Mouse (Mus musculus): Measurements from ENCODE around the gene Wapl. TPM values are rescaled to one million over a fixed set of nuclear protein-coding genes. Genes with fewer than 3 reads are reported as not detected.

Gene Wapl
- polyA plus RNA-seq, 1 experiment from 2014 or later = 16.4 TPM

DNA sequence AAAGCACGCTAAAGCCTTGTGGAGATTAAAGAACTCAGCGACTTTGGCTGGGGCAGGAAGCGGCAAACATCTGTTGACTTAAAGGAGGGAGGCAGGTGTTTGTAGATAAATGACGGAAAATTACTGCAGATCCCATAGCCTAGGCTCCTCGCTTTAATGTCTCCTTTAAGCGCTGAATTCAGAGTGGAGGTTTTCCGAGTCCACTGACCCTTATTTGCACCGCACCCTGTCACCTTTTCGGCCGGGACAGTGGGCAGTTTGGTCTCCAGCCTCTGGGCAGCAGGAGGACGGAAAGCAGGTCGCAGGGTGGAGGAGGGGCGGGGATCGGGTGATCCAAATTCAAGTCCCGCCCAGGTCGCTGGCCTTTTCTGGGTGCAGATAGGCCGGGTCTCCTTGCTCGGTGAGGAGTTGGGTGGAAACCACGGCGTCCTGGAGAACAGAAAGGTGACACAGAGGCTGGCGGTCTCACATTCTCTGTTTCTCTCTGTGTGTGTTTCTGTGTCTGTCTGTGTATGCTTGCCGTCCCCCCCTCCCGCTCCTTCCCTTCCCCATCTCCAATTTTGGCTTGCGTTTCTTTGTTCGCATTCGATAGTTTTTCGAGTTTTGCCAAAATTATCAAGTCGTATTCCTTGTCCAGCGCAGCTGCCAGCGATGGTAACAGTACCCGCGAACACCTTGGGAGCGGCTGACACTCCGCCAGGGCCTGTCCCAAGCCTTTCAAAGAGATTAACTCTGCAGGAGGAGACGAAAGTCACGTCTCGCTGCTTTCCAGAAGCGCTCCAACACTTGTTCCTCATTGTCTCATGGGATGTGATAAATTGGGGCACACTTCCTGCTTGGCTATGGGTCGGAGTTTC lies 11.9 kb upstream of the Wapl start:
- peak overlapping the region; percentile 80 for H3K9ac ChIP-seq
- H3K4me1 ChIP-seq = peaks cover 23% of the 10 kb centered on the region
- H3K4me2 ChIP-seq = peak overlapping the region; percentile 96
- H3K27me3 ChIP-seq (replicated peaks) = peaks cover 23% of the 10 kb centered on the region
- WGBS = under 1% methylated on average over 39 of the region's 39 CpGs
- 0 out of 2 replicates have a peak, but pooled peaks cover 3% of the 10 kb centered on the region for H3K9me3 ChIP-seq
- peak overlapping the region; percentile 51 for H3K27ac ChIP-seq (replicated peaks)
- ATAC-seq (ENCODE audit: extremely low read depth, insufficient number of reproducible peaks, low FRiP score, low TSS enrichment) = peak; percentile 72
- H3K36me3 ChIP-seq = no peaks in the 10 kb centered on the region
- peak overlapping the region; percentile 69 for H3K4me3 ChIP-seq

DNA sequence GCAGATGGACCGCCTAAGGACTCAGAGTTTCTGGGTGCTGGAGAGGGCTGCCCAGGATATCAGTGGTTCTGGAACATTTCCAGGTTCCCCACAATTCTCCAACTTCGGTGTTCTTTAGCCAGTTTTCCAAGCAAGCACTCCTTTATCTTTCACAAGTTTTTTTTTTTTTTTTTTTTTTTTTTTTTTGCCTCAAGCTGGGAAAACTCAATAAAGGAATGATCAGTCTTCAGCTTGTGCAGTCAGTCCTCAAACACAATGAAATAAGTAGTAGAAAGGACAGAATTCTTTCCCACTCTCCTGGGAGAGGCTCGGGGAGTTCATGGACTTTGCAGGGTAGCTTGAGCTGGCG lies 11.3 kb upstream of the Wapl start:
- H3K27me3 ChIP-seq (replicated peaks) = peaks cover 23% of the 10 kb centered on the region
- peak overlapping the region; percentile 69 for H3K4me3 ChIP-seq
- peak overlapping the region; percentile 96 for H3K4me2 ChIP-seq
- H3K9ac ChIP-seq = peak overlapping the region; percentile 80
- H3K4me1 ChIP-seq = peaks cover 23% of the 10 kb centered on the region
- H3K9me3 ChIP-seq = 0 out of 2 replicates have a peak, but pooled peaks cover 3% of the 10 kb centered on the region
- WGBS = 15% methylated on average over 4 of the region's 4 CpGs
- no peaks in the 10 kb centered on the region for H3K36me3 ChIP-seq
- H3K27ac ChIP-seq (replicated peaks) = peak overlapping the region; percentile 16
- ATAC-seq (ENCODE audit: extremely low read depth, insufficient number of reproducible peaks, low FRiP score, low TSS enrichment) = no peak

DNA sequence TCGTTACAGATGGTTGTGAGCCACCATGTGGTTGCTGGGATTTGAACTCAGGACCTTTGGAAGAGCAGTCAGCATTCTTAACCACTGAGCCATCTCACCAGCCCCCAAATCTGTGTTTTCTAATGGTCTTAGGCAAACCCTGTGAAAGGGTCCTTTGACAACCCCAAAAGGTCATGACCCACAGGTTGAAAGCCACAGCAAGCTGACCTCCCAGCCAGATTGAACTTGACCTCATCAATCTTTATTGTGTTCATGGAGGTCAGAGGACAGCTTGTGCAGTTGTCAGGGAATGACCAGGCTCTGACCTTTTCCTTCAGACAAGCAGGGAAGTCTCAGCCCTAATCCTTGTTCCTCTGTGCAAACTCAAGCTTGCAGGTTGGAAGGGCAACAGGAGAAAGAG lies 10.3 kb upstream of the Wapl start:
- Histone ChIP-seq H3K9ac (no peak overlapping the region), H3K36me3 (no peaks in the 10 kb centered on the region), H3K4me3 (no peak overlapping the region), H3K9me3 (0 out of 2 replicates have a peak, but pooled peaks cover 2% of the 10 kb centered on the region), H3K4me2 (no peak overlapping the region), H3K4me1 (peaks cover 23% of the 10 kb centered on the region), H3K27ac (replicated peaks) (no peak overlapping the region), H3K27me3 (replicated peaks) (peaks cover 23% of the 10 kb centered on the region)
- ATAC-seq (ENCODE audit: extremely low read depth, insufficient number of reproducible peaks, low FRiP score, low TSS enrichment) = no peak
- 100% methylated on average over 1 of the region's 1 CpGs for WGBS

DNA sequence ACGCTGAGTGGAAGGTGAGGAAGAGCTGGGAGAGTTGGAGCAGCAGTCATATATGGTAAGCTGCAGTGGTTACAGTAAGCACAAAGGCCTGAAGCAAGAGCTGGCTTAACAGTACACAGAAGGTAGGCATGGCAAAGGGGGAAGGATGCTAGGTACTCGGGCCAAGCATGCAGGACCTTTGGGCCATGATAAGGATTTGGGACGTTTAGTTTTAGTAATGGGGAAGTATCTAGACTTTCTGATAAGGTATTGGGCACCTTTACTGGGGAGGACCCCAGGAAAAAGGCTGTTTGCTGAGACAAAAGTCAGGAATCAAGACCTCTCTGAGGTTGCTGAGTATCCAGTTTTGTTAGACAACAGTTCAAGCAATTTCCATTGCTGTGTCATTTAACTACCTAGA lies 4.6 kb upstream of the Wapl start:
- Histone ChIP-seq H3K36me3 (no peaks in the 10 kb centered on the region), H3K4me2 (no peak overlapping the region), H3K27me3 (replicated peaks) (0 out of 2 replicates have a peak, but pooled peaks cover 6% of the 10 kb centered on the region), H3K4me3 (no peak overlapping the region), H3K9ac (no peak overlapping the region), H3K27ac (replicated peaks) (no peak overlapping the region), H3K9me3 (no peaks in the 10 kb centered on the region), H3K4me1 (peaks cover 17% of the 10 kb centered on the region)
- ATAC-seq (ENCODE audit: extremely low read depth, insufficient number of reproducible peaks, low FRiP score, low TSS enrichment) = no peak
- 49% methylated on average over 3 of the region's 3 CpGs for WGBS

DNA sequence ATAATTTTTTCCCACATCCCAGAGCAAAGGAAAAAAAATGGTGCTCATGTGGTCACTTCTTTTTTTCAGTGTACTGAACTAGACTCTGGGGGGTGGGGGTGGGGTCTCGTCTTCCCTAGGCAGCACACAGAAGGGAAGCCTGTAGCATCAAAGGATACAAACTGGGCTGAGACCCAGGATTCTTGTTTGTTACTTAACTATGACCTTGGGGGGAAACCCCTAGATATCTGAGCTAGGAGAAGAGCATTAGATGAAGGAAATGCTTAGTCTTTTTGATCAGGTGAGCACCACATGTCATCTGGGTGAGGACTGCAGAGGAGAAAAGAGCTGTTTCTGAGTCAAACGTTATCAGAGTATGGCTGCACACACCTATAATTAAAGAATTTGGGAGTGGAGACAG lies 3.5 kb upstream of the Wapl start:
- H3K4me1 ChIP-seq = peaks cover 22% of the 10 kb centered on the region
- no peak overlapping the region for H3K27ac ChIP-seq (replicated peaks)
- H3K9me3 ChIP-seq = no peaks in the 10 kb centered on the region
- no peak for ATAC-seq (ENCODE audit: extremely low read depth, insufficient number of reproducible peaks, low FRiP score, low TSS enrichment)
- no peak overlapping the region for H3K4me3 ChIP-seq
- H3K36me3 ChIP-seq = no peaks in the 10 kb centered on the region
- H3K4me2 ChIP-seq = no peak overlapping the region
- 53% methylated on average over 2 of the region's 2 CpGs for WGBS
- no peak overlapping the region for H3K9ac ChIP-seq
- H3K27me3 ChIP-seq (replicated peaks) = 0 out of 2 replicates have a peak, but pooled peaks cover under 1% of the 10 kb centered on the region

DNA sequence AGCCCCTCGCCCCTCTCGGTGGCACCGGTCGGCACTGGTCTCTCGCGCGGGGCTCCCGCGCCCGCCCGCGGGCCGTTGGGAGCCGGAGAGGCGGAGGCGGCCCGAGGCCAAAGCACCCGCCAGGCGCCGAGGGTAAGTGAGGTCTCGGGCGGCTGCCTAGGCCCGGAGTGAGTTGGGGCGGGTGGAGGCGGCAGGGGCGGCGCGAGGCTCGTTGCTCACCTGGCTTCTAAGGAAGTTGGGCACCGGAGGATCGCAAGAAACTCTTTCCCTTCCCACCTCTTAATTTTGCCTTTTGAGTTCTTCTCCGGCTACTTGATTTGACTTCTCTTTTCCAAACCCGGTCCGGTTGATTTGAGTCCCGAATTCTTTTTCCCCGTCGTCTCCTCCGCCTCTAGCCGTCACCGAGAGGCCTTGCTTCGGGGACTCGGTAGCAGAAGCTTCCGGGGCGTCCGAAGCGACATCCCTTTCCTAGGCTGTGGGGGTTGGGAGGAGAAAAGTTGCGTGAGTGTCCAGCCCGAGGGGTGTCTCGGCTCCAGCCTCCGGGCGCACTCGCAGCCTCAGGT lies 582 bp downstream of the Wapl start:
- peak; percentile 53 for ATAC-seq (ENCODE audit: extremely low read depth, insufficient number of reproducible peaks, low FRiP score, low TSS enrichment)
- peaks cover 29% of the 10 kb centered on the region for H3K4me1 ChIP-seq
- H3K9me3 ChIP-seq = no peaks in the 10 kb centered on the region
- peak overlapping the region; percentile 97 for H3K4me3 ChIP-seq
- WGBS = under 1% methylated on average over 50 of the region's 52 CpGs
- peak overlapping the region; percentile 98 for H3K9ac ChIP-seq
- H3K4me2 ChIP-seq = peak overlapping the region; percentile 94
- peak overlapping the region; percentile 90 for H3K27ac ChIP-seq (replicated peaks)
- H3K27me3 ChIP-seq (replicated peaks) = no peaks in the 10 kb centered on the region
- peaks cover 23% of the 10 kb centered on the region for H3K36me3 ChIP-seq

DNA sequence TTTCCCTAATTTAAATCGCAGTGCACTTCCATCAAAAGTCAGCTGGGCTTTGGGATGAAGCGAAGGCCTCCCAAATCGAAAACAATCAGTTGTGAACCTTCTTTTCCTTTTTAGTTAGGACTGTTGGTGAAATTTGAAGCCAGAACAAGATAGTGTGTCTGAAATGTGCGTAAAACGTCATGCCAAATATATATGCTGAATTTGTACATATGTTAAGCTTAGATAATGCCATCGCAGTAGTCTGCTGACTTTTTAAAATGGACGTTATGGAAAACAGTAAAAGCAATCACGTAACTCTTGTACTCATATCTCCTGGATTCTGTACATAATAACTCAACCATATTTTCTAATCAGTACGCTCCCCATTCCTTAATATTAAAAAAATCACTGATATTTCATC lies 1.2 kb downstream of the Wapl start:
- Histone ChIP-seq H3K4me1 (peaks cover 29% of the 10 kb centered on the region), H3K4me2 (peak overlapping the region; percentile 94), H3K9me3 (no peaks in the 10 kb centered on the region), H3K9ac (peak overlapping the region; percentile 98), H3K36me3 (peaks cover 25% of the 10 kb centered on the region), H3K4me3 (peak overlapping the region; percentile 97), H3K27me3 (replicated peaks) (no peaks in the 10 kb centered on the region), H3K27ac (replicated peaks) (peak overlapping the region; percentile 90)
- WGBS = 20% methylated on average over 9 of the region's 9 CpGs
- no peak for ATAC-seq (ENCODE audit: extremely low read depth, insufficient number of reproducible peaks, low FRiP score, low TSS enrichment)

DNA sequence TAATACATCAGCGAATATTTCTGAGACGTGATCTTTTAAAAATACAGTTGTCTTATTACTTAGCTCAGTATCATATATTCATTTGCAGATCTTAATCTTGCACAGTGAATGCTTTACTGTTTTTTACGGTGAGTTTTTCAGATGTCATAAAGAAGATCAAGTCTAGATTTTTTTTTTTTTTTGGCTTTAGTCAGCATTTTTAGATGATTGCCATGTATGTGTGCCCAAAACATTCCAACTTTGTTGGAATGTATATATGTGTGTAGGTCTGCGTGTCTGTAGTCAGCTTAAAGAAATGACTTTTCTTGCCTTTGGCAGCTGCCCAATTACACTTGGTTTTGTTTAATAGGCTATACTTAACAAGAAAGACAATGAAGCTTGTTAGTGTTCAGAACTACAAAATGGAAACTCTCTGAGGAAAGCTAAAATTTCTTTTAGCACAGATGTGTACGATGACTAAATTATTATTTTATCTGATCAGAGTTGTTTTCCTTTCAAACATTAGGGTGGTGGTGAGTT lies 1.7 kb downstream of the Wapl start:
- no peak for ATAC-seq (ENCODE audit: extremely low read depth, insufficient number of reproducible peaks, low FRiP score, low TSS enrichment)
- H3K27me3 ChIP-seq (replicated peaks) = no peaks in the 10 kb centered on the region
- H3K4me3 ChIP-seq = peak overlapping the region; percentile 97
- H3K27ac ChIP-seq (replicated peaks) = no peak overlapping the region
- peaks cover 26% of the 10 kb centered on the region for H3K36me3 ChIP-seq
- peak overlapping the region; percentile 94 for H3K4me2 ChIP-seq
- peaks cover 29% of the 10 kb centered on the region for H3K4me1 ChIP-seq
- WGBS = 54% methylated on average over 5 of the region's 5 CpGs
- H3K9me3 ChIP-seq = no peaks in the 10 kb centered on the region
- H3K9ac ChIP-seq = peak overlapping the region; percentile 58; the same call in 1 of the 2 replicates

DNA sequence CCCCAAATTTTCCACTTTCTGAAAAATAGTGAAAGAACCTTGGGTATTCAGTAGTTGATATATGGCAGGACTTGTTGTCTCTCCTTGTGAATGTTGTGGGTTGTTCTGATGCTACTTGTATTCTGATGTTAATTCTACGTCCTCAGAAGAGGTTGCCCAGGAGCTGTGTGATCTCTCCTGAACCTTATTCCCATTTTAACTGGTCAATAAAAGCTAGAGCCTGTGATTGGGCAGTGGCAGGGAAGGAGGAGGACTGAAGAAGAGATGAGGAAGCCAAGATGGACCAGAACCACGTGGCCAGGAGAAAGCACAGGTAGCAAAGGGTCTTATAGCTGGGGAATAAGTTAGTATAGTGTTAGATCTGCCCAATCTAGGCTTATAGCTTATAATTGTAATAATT lies 7.1 kb downstream of the Wapl start:
- Histone ChIP-seq H3K9ac (no peak overlapping the region), H3K27ac (replicated peaks) (no peak overlapping the region), H3K9me3 (no peaks in the 10 kb centered on the region), H3K36me3 (peaks cover 54% of the 10 kb centered on the region), H3K4me3 (no peak overlapping the region), H3K4me1 (peaks cover 15% of the 10 kb centered on the region), H3K4me2 (no peak overlapping the region), H3K27me3 (replicated peaks) (no peaks in the 10 kb centered on the region)
- WGBS = 71% methylated on average over 2 of the region's 2 CpGs
- no peak for ATAC-seq (ENCODE audit: extremely low read depth, insufficient number of reproducible peaks, low FRiP score, low TSS enrichment)

DNA sequence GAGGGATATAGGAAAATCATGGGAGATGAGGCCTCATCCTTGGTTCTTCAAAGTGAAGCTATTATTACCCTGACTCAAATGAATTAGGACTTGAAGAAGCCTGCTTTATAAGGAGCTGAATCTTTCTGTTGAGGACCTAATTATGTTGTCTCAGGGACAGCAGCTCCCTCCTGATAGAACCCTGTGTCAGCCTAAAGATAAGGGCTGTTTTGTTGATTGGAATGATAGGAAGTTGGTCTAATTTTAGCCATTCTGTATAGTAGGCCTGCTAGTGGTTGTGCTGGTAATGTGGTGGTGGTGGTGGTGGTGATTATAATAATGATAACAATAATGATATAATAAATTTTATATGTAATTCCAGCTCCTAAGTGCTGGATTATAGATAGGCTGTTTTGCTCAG lies 11.3 kb downstream of the Wapl start:
- H3K36me3 ChIP-seq = peaks cover 46% of the 10 kb centered on the region
- H3K4me3 ChIP-seq = no peak overlapping the region
- no peaks in the 10 kb centered on the region for H3K27me3 ChIP-seq (replicated peaks)
- H3K4me1 ChIP-seq = peaks cover 11% of the 10 kb centered on the region
- no peak overlapping the region; the same call in 1 of the 2 replicates for H3K9ac ChIP-seq
- ATAC-seq (ENCODE audit: extremely low read depth, insufficient number of reproducible peaks, low FRiP score, low TSS enrichment) = no peak
- H3K27ac ChIP-seq (replicated peaks) = no peak overlapping the region
- no peak overlapping the region for H3K4me2 ChIP-seq
- H3K9me3 ChIP-seq = no peaks in the 10 kb centered on the region

DNA sequence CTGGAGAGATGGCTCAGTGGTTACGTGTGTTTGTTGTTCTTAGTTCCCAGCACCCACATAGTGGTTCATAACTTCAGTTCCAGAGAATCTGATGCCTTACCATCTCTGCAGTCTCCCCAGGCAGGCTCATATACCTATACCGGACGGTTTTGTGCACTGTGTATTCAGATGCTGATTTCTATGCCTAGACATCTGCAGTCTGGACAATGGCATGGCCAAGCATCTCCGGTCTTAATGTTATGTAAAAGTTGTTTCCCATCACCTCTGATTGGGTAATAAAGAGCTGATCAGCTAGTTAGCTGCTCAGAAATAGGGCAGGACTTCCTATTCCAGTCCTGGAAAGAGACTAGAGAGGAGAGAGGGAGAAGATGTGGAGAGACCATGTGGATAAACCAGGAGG lies 20.2 kb downstream of the Wapl start:
- H3K9me3 ChIP-seq = no peaks in the 10 kb centered on the region
- ATAC-seq (ENCODE audit: extremely low read depth, insufficient number of reproducible peaks, low FRiP score, low TSS enrichment) = no peak
- H3K9ac ChIP-seq = no peak overlapping the region
- no peaks in the 10 kb centered on the region for H3K4me1 ChIP-seq
- H3K4me2 ChIP-seq = no peak overlapping the region
- 92% methylated on average over 4 of the region's 4 CpGs for WGBS
- H3K27me3 ChIP-seq (replicated peaks) = no peaks in the 10 kb centered on the region
- H3K36me3 ChIP-seq = peaks cover 64% of the 10 kb centered on the region
- no peak overlapping the region for H3K4me3 ChIP-seq
- no peak overlapping the region for H3K27ac ChIP-seq (replicated peaks)
